Mouse (Mus musculus) kidney, embryonic 14.5 days (tissue): ENCODE measurements at regions not wholly inside any gene's neighbourhood (a gene's known extent, or its start where the extent isn't known, plus 50 kb on each side); places are given as distances from the start of the nearest gene placed in this dataset.

Source experiments
- ATAC-seq: fragments of 200-750 bp; cut with Nextera tagmentation; 2 replicates; pipeline ENCODE4 v1.8.0; 2017; ENCODE audit warnings: moderate number of reproducible peaks, mild to moderate bottlenecking, moderate TSS enrichment, moderate library complexity; ENCODE audit not compliant: low FRiP score, low TSS enrichment
- H3K27ac ChIP-seq: fragments of 300-500 bp; sonication (generic); 2 replicates; pipeline ENCODE4 v1.5.1; 2014; ENCODE audit warnings: low read depth, mild to moderate bottlenecking, low read length, moderate library complexity, mixed read lengths
- H3K27me3 ChIP-seq: fragments of 300-500 bp; sonication (generic); 2 replicates; pipeline ENCODE4 v1.6.1; 2014; ENCODE audit warnings: mild to moderate bottlenecking, low read length; ENCODE audit not compliant: control insufficient read depth, insufficient read depth
- H3K36me3 ChIP-seq: fragments of 300-500 bp; sonication (generic); 2 replicates; pipeline ENCODE4 v1.6.1; 2014; ENCODE audit warnings: low read length, mixed read lengths; ENCODE audit not compliant: control insufficient read depth, insufficient read depth
- H3K4me1 ChIP-seq: fragments of 300-500 bp; sonication (generic); 2 replicates; pipeline ENCODE4 v1.6.1; 2014; ENCODE audit warnings: low read length, mixed read lengths; ENCODE audit not compliant: control insufficient read depth, insufficient read depth
- H3K4me2 ChIP-seq: fragments of 300-500 bp; sonication (generic); replicated peaks from 2 replicates; pipeline ENCODE4 v1.6.1; 2014; ENCODE audit warnings: low read depth, mild to moderate bottlenecking, low read length
- H3K4me3 ChIP-seq: fragments of 300-500 bp; sonication (generic); 2 replicates; pipeline ENCODE4 v1.5.1; 2014; ENCODE audit warnings: mild to moderate bottlenecking, low read length
- H3K9ac ChIP-seq: fragments of 300-500 bp; sonication (generic); 2 replicates; pipeline ENCODE4 v1.6.1; 2014; ENCODE audit warnings: low read depth, mild to moderate bottlenecking, low read length, moderate library complexity
- H3K9me3 ChIP-seq: fragments of 300-500 bp; sonication (generic); 2 replicates; pipeline ENCODE4 v1.6.1; 2016; ENCODE audit warnings: low read length; ENCODE audit not compliant: control insufficient read depth
- WGBS: fragments of 180-500 bp; shearing (Covaris S2); extraction: QIAGEN DNeasy Blood & Tissue Kit; methylation state at CpG from one replicate; pipeline ENCODE4 v1.1.7; 2014; 5-methylcytosine and 5-hydroxymethylcytosine counted together

DNA sequence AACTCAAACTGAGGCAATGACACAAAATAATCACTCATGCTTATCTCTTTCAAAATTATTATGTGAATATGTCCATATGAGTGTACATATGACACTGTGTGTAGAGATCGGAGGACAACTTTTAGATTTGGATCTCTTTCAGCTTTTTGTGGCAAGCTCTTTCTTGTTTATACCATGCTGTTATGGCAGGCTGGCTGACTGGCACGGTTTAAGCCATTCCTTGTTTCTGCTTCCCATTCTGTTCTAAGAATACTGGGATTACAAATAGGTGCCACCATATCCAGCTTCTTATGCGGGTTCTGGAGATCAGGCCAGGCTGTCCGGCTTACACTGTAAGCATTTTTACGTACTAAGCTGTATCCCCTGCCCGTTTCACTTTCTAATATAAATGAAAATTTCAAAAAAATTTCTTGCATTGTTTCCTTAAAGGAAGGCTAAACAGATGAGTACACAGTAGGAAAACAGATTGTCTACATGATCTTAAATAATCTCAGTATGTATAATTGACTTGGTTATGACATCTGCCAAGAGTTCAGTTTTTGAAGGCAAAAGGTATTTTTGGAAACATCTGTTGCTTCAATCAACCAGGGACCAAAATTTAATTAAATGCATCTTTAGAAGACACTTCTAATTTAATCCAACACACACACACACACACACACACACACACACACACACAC lies 171.6 kb upstream of the Ufl1 start:
- Histone ChIP-seq H3K4me3 (no peak overlapping the region), H3K4me2 (no peak overlapping the region), H3K27ac (no peak overlapping the region), H3K9ac (no peak overlapping the region), H3K36me3 (no peaks in the 10 kb centered on the region), H3K4me1 (no peaks in the 10 kb centered on the region), H3K27me3 (no peaks in the 10 kb centered on the region), H3K9me3 (no peaks in the 10 kb centered on the region)
- no peak for ATAC-seq
- WGBS = 94% methylated on average over 6 of the region's 6 CpGs

DNA sequence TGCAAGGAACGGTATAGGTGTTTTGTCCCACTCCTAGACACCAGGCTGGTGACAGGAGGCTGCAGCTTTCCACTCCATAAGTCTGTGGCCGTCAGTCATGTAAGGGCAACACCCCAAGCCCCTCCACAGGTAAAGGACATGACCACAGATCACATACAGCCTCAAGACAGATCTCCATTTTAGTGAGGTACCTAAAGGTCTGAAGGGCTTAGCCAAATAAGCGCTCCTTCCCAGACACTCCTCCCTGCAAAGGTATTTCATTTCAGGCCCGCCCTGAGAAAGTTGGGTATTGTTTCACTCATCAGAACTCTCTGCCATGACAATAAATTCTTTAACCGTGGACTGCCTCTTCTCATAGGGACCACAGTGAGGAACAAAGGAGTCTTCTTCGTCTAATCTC lies 170.2 kb upstream of the Ufl1 start:
- 47% methylated on average over 6 of the region's 6 CpGs for WGBS
- no peak overlapping the region for H3K27ac ChIP-seq
- no peaks in the 10 kb centered on the region for H3K9me3 ChIP-seq
- peak; percentile 39; the same call in 1 of the 2 replicates for ATAC-seq
- no peak overlapping the region for H3K4me2 ChIP-seq
- H3K27me3 ChIP-seq = no peaks in the 10 kb centered on the region
- H3K4me1 ChIP-seq = no peaks in the 10 kb centered on the region
- H3K36me3 ChIP-seq = no peaks in the 10 kb centered on the region
- H3K4me3 ChIP-seq = no peak overlapping the region
- H3K9ac ChIP-seq = no peak overlapping the region

DNA sequence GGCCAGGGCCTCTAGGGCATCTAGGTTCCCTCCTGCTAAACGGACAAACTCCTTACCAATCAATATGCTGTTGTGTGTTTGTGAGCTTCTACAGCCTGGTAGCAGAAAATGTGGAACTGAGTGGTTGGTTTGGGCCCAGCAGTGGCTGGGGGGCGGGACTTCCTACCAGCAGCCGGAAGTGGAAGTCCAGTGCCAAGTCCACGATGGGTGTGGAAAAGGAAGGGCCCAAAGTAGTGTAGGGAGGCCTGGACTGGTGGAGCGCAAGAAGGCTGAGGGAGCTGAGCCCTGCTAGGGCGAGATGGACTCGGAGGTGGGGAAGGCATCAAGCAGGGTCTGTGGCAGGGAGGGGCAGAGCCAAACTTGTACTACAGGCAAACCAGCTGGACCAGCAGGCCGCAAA lies 150.6 kb upstream of the Ufl1 start:
- no peak for ATAC-seq
- H3K27ac ChIP-seq = no peak overlapping the region
- H3K36me3 ChIP-seq = no peaks in the 10 kb centered on the region
- no peaks in the 10 kb centered on the region for H3K9me3 ChIP-seq
- H3K9ac ChIP-seq = no peak overlapping the region
- H3K4me3 ChIP-seq = no peak overlapping the region
- WGBS = 96% methylated on average over 8 of the region's 8 CpGs
- H3K27me3 ChIP-seq = no peaks in the 10 kb centered on the region
- no peaks in the 10 kb centered on the region for H3K4me1 ChIP-seq
- no peak overlapping the region for H3K4me2 ChIP-seq

DNA sequence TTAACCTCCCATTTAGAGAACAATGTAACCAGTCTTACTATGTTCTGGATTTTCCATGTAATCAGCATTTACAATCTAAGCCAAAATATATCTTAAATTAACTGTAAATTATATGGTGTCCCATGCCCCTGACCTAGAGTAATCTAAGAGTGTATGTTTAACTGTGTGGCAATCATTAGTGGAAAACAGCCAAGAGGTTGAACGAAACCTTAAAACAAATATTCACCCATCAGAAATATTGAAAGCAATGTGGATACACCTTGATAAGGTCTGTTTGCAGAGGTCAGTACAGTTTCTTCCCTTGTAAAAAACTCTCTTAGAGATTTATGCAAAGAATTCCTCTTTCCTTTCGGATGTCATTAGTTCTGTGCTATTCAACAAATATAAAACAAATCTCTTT lies 134.7 kb upstream of the Ufl1 start:
- Histone ChIP-seq H3K27me3 (no peaks in the 10 kb centered on the region), H3K27ac (no peak overlapping the region), H3K9me3 (no peaks in the 10 kb centered on the region), H3K36me3 (no peaks in the 10 kb centered on the region), H3K4me2 (no peak overlapping the region), H3K9ac (no peak overlapping the region), H3K4me3 (no peak overlapping the region), H3K4me1 (no peaks in the 10 kb centered on the region)
- 81% methylated on average over 2 of the region's 2 CpGs for WGBS
- ATAC-seq = no peak

DNA sequence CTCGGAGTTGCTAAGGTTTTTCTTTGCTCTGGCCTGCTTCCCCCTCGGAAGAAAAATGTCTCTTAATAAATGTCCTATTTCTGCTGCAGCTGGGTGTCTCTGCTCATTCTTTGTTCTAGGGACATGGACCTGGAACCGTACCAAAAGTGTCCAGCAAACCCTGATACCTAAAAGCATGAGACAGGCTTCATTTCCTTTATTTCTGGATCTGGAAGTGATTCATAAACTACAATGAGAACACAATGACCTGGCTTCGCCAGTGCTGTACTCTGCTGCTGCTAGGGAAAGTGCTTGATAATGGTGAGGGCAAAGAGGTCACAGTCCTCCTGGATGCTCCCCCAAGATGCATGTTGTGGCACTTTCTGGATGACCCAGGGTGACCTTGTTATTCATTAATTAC lies 128.8 kb upstream of the Ufl1 start:
- ATAC-seq = no peak

DNA sequence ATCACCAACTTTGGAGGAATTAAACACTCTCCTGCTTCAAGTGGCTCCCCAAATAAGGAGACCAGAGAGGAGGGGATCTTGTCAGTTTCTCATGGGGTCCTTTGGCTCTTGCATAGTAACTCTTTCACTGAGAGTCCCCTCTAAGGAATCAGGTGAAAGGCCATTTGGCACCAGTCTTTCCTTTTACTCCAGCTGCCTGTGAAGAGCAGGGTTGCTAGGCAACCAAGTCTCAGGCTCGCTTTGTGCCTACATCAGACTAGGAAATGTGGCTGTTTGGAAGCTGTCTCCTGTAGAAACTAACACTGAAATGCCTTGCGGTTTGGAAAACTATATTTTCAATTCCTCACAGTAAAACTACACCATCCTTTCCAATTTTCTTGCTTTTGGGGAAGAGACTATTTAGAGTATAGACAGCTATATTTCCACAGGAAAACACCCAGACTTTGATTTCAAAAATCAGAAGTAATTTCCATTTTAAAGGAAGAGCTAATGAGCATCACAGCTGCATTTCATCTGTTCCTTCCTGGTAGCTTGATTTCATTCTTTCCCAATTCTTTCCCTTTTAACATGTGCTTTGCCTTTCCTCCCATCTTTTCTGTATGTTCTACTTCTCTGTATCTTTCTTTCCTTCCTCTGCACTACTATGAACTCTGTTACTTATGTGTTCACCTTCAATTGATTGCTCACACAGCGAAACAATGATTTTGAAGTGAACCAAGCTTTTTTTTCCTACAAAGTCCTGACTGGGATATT lies 127.3 kb upstream of the Ufl1 start:
- Histone ChIP-seq H3K4me1 (no peaks in the 10 kb centered on the region), H3K27ac (no peak overlapping the region), H3K27me3 (no peaks in the 10 kb centered on the region), H3K36me3 (no peaks in the 10 kb centered on the region), H3K4me2 (no peak overlapping the region), H3K4me3 (no peak overlapping the region), H3K9me3 (no peaks in the 10 kb centered on the region), H3K9ac (no peak overlapping the region)
- WGBS = 27% methylated on average over 3 of the region's 3 CpGs
- peak; percentile 85; the same call in 1 of the 2 replicates for ATAC-seq

More for the DNA sequence above, 128.8 kb upstream of the Ufl1 start:
- WGBS = 69% methylated on average over 4 of the region's 4 CpGs
- Histone ChIP-seq H3K9ac (no peak overlapping the region), H3K9me3 (no peaks in the 10 kb centered on the region), H3K4me3 (no peak overlapping the region), H3K36me3 (no peaks in the 10 kb centered on the region), H3K4me1 (no peaks in the 10 kb centered on the region), H3K4me2 (no peak overlapping the region), H3K27me3 (no peaks in the 10 kb centered on the region), H3K27ac (no peak overlapping the region)

DNA sequence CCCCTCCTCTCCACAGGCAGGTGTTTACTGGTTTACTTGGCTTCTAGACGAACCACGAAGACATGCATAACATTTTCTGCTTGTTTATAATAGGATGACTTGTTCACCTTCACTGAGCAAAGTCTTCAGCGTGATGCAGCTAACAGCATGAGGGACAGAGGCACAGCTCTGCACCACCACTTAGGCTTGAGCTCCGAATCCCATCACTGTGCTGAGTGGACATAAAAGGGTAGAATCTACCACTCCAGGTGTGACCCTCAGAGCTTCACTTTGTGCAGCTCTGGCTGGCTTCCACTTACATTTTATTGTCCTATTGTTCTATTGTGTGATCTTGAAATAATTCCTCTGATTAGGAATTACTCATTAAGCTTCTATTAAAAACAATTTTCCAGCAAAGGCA lies 126.2 kb upstream of the Ufl1 start:
- Histone ChIP-seq H3K4me2 (no peak overlapping the region), H3K27me3 (no peaks in the 10 kb centered on the region), H3K4me3 (no peak overlapping the region), H3K9ac (no peak overlapping the region), H3K27ac (no peak overlapping the region), H3K36me3 (no peaks in the 10 kb centered on the region), H3K9me3 (no peaks in the 10 kb centered on the region), H3K4me1 (no peaks in the 10 kb centered on the region)
- ATAC-seq = no peak
- 41% methylated on average over 4 of the region's 4 CpGs for WGBS

DNA sequence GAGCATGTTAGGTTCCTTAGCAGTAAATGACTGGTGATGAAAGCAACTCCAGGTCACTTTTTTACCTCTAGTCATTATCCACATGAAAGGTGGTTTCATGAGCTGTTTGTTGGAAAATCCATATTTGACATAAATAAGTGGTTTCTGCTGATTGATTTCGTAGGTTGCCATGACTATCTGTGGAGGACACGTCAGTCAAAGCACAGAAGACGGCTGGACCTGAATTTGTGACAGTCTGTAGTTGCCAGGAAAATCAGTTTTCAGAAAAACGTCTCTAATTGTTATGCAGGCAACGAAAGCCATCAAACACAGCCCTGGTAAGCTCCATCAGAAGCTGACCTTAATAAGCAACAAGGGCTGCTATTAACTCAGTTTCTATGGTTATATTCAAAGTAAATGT lies 107.9 kb upstream of the Ufl1 start:
- Histone ChIP-seq H3K4me2 (no peak overlapping the region), H3K36me3 (no peaks in the 10 kb centered on the region), H3K27ac (no peak overlapping the region), H3K27me3 (no peaks in the 10 kb centered on the region), H3K4me1 (no peaks in the 10 kb centered on the region), H3K9ac (no peak overlapping the region), H3K9me3 (no peaks in the 10 kb centered on the region), H3K4me3 (no peak overlapping the region)
- no peak for ATAC-seq
- 84% methylated on average over 5 of the region's 5 CpGs for WGBS

DNA sequence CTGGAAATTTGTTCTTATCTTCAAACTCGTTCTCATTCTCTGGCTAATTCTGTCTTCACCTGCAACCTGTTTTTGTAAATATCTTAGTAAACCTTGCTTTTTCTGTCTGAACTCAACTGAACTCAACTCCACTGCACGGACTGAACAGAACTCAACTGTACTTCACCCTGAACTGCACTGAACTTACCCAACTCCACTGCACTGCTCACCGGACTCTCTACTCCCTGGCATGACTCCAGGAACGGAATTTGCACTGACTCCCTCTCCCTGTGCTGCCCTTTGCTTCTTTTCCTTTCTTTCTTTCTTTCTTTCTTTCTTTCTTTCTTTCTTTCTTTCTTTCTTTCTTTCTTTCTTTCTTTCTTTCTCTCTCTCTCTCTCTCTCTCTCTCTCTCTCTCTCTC lies 90.4 kb upstream of the Ufl1 start:
- Histone ChIP-seq H3K27me3 (no peaks in the 10 kb centered on the region), H3K4me1 (no peaks in the 10 kb centered on the region), H3K27ac (no peak overlapping the region), H3K36me3 (no peaks in the 10 kb centered on the region), H3K9ac (no peak overlapping the region), H3K9me3 (no peaks in the 10 kb centered on the region), H3K4me2 (no peak overlapping the region), H3K4me3 (no peak overlapping the region)
- 75% methylated on average over 4 of the region's 4 CpGs for WGBS
- ATAC-seq = no peak
